Mouse (Mus musculus) retina, adult 2 months (tissue): ENCODE measurements around the gene Zbtb48.
"Not testable (repeated sequence)": the region's sequence is repeated elsewhere in the genome, so short reads cannot be mapped to it uniquely, and the experiment has no call there.

Source experiments
- DNase-seq: peaks from one replicate; pipeline ENCODE4 v3.0.0-alpha.2; 2012; ENCODE audit warnings: low read depth, low spot score

The Zbtb48 gene

DNA sequence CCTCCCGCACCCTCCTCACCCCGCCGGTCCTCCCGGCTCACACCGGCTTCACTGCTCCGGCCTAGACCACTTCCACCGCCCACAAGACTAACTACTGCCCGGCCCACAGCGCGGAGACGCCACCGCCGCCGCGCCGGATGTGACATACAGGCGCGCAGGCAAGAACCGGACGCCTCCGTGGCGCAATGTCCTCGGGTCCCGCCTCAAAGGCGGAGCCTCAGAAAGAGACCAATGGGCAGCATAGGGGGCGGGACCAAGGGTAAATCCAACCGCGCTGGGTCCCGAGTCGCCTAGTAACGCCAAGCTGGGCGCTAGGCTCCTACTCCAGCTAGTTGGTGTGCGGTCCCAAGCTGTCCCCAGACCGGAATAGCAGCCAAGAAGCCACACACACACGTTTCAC is at the start of gene Zbtb48:
TSS of gene Zbtb48 (minus strand) at position 148 of the 400 bp plus-strand sequence.
- DNase-seq, result peak; percentile 93

DNA sequence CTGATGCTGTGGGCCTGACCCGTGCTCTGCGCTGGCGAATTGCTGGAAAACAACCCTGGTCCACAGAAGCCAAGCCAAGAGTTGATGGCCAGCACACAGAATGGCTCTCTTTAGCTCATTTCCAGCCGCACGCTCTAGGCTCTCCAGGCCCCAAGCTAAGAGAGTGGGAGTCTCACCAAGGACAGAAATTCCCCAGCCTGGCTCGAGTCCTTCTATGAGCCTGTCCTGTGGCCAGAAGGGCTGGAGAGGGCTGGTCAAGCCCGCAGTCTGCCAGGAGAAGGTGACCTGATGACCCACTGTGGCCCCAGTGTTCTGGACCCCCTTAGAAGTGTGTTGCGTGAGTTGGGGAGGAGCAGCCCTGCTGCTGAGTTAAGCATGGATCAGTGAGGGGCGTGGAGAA is 49.7 kb upstream of the Zbtb48 start:
- no peak for DNase-seq

DNA sequence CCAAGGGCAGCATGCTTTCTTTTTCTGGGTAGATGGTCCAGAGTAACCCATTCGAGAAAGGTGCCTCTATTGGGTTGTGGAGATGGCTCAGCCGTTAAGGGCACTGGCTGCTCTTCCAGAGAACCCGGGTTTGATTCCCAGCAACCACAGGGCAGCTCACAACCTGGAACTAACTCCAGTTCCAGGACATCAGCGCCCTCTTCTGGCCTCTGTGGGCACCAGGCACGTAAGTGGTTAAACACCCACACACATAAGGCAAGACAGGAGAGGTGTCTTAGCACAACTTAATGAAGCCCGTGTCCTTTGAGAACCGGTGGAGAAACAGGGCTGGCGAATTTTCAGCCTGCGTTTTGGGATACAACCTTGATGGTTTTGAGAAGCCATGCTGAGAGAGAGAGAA is 47.1 kb upstream of the Zbtb48 start:
- DNase-seq, result no peak

DNA sequence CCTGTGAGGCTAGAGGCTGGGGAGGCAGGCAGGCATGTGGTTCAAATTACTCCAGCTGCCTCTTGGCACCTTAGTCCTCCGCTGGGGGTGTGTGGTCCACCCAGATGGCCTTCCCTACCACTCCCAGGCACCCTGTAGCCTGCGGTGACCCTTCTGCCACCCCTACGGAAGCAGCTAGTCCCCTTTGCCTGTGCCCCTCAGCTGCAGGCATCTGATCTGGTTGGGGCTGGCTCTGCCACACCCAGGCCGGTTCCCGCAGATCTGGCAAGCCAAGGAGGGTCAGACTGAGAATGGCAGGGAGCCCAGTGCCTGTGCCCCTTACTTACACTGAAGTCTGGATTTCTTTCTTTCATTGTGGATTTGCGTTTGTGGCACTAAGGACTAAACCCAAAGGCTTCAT is 46.2 kb upstream of the Zbtb48 start:
- DNase-seq, result no peak

DNA sequence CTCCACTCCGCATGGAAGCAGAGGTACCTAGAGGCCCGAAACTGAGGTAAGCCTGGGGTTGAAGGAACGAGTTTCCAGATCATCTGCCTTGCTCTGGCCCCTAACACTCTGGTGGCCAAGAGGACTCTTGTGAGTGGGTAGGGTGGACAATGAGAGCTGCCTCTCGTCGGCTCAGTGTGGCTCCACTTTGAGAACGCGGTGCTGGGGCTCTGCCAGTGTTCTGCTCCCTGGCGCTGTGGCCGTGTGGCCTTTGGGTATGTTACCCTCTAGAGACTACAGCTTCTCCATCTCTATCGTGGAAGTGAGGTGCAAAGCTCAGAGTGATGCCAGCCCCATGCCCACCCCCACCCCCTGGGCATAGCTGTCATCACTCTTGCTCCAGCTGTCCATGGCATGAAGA is 45.2 kb upstream of the Zbtb48 start:
- no peak for DNase-seq

DNA sequence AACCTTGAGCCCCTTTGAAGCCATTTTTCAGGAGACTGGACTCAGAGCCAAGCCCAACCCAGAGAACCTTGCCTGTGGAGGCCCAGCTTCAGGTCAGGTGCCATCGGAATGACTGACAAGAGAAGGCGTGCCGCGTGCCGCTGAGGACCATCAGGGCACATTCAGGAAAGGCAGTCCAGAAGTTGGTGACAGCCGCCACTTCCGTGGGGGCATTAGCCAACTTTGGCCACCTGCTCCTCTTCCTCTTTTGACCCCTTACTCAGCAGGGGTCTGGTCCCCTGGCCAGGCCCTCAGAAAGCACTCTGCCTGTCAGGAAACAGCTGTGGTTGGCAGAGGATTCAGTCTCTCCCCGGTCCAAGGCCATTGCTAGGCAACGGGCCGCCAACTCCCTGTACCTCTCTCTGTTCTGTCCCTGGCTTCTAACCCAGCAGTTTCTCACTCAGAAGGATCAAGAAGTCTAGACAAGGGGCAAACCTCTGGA is 44.7 kb upstream of the Zbtb48 start, which contains the start of gene Plekhg5:
TSS of gene Plekhg5 (plus strand) at position 378 of the 481 bp plus-strand sequence.
- DNase-seq, result no peak

DNA sequence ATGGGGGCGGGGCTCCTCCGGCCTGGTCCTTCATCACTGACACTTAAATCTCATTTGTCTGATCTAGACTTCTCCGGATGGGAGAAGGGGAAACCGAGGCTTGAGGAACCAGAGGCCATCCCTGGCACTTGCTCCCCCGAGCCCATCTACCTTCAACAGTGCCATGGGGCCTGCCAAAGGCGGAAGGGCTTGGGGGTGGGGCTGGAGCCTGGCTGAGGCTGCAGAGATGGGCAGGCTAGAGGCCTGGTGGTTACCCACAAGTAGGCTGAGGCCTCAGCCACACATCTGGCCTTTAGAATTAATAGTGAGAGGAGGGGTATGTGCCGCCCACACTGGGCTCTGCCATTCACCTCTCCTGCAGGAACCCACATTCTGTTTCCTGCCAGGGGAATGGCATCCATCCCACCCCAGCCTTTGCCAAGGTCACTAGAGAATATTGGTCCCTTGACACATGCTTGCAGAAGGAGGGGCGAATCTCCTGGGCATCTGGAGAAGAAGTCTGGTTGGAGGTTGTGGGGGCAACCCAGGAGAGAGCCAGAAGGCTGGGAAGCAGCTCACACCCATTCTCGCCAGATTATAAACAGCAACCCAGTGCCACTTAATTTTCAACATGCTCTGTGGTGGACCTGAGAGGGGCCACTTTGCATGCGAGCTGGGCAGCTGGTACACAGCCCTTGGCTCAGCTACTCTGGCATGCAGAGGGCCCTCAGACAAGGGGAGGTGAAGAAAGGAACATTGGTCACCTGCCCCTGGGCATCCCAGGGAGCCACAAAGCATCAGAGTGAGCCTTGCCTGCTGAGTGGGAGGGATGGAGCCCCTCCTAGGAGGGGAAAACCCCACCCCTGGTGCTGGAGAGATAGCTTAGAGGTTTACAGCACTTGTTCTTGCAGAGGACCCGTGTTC is 43.3 kb upstream of the Zbtb48 start:
- no peak for DNase-seq

DNA sequence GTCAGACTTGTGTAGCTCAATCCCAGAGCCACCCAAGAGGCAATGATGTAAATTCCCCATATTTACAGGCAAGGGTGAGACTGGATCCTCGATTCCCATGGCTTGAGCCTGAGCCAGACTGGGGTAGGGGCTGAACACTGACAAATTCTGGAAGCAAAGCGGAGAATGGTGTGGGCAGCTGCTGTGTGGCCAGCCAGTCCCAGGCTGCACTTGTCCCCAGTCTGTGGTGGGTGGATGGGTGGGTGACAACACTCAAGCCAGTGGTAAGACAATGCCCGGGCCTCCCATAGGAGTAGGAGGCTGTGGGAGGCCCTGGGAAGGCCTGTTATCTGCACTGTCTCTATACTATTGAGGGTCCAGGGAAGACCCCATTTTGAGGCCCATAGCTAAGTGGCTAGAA is 41.8 kb upstream of the Zbtb48 start:
- no peak for DNase-seq

DNA sequence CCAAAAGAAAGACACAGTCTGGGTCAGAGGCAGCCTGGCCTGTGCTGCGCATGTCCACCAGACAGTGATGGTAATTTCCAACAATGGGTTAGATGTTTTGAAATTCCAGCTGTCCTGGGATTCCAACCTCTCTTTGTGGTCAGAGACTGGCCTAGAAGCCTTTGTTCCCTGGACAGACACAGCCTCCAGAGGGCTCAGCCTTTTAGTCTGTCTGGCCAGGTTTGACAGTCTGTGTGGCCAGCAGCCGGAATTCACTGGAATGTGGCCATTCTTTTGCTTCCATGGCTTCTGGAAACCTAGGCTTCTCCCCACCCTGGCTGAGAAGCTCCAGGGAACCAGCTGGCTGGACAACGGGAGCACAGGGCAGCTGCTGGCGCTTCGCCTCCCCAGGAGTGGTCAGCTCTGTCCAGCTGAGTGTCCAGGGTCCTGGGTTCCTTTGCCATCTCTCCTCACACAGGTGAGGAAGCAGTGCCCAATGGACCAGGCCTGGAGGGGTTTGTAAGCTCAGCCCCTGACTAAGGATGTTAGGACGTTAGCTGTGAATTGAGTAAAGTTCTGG is 40.8 kb upstream of the Zbtb48 start:
- no peak for DNase-seq

DNA sequence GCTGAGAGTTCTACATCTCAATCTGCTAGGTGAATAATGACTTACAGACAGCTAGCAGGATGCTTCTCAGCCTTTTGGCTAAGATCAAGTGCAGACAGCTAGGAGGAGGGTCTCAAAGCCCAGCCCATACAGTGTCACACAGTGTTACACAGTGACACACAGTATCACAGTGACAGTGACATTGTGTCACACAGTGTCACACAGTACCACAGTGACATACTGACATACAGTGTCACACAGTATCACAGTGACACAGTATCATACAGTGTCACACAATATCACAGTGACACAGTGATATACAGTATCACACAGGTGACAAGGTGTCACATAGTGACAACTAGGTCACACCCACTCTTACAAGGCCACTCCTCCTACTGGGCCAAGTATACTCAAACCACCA is 39.8 kb upstream of the Zbtb48 start:
- no peak for DNase-seq

DNA sequence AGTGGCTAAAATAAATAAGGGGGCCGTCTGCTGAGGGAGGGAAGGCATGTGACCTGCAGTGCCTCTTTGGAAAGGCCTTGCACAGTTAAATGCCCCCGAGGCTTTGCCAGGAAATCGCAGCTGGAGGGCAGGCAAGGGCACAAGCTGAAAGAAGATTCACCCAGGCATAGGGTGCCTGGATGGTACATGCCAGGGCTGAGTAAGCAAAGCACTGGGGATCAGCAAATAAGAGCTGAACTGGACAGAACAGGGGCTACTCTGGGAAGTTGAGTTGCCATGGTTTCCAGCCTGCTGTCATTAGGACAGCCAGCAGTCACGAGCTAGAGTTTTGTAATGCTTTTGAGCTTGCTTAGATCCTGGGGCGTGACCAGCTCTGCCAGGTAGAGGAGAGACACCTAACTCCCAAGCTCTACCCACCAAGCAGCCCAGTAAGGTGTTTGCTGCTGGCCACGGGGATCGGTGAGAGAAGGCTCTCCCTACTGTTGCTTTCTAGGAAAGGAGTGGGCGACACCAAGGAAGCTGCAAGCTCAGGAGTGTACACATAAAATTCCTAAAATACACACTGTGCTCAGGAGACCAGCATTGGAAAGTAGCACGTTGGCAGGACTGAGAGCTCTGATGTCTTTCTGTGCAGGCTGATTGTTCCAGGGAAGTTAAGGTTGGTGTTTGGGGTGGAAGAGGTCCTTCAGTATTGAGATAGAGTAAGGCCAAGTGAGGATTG is 35.1 kb upstream of the Zbtb48 start:
- no peak for DNase-seq

DNA sequence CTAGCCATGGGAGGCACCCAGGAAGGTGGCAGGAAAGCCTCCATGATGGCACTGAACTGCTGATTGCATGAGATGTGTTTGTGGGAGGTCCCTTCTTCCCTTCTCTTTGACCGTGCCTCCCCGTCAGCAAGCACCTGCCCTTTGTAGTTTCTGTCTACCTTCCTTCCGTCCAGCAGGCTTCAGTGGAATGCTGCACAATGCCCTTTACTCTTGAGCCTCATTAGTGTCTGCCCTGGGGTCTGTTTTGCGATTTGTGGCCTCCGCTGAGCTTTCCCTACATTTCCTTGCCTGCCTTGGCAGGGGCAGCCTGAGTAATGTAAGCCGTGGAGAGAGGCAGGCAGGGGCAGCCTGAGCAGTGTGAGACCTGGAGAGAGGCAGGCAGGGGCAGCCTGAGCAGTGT is 17.1 kb upstream of the Zbtb48 start:
- DNase-seq, result no peak

DNA sequence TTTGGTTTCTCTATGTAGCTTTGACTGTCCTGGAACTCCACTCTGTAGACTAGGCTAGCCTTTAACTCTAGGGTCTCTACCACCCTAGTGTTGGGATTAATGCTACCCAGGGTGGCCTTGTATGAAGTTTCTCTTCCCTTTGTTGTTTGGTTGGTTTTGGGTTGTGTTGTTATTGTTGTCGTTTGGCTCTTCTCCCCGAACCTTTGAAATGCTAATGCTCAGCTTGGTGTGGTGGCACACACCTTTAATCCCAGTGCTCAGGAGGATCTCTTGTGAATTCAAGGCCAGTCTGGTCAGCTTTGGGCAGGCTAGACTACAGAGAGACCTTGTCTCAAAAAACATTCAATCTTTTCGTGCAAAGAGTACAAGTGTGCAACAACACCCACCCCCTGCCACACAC is 15.7 kb upstream of the Zbtb48 start:
- no peak for DNase-seq

DNA sequence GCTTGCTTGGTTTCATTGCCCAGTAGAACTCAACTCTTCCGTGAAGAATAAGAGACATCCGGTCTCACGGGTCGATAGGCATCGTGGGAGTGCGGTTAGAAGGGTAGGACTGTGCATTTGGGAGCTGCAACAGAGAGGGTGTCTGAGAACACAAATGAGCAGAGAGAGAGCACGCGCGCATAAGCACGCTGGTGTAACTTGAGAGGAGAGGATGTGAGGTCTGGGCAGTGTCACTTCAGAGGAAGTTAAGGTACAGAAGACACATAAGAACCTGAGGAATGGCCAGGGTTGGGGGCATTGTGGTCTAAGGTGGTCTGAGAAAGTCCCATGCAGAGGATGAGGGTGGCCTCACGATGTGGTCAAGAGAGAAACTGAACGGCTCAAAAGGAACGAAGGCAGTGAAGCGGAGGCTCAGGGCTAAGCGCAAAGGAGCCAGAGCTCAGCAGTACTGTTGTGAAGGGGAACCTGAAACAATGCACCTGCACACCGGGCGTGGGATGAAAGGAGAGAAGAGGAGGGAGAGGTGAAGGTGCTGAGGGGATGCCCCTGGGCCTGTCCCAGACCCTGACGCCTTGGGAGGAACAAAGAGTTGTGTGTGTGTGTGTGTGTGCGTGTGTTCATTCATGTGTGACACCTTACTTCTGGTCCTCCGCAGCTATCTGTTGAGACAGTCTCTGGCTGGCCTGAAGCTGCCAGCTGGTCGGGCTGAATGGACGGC is 14.6 kb upstream of the Zbtb48 start:
- DNase-seq, result no peak

DNA sequence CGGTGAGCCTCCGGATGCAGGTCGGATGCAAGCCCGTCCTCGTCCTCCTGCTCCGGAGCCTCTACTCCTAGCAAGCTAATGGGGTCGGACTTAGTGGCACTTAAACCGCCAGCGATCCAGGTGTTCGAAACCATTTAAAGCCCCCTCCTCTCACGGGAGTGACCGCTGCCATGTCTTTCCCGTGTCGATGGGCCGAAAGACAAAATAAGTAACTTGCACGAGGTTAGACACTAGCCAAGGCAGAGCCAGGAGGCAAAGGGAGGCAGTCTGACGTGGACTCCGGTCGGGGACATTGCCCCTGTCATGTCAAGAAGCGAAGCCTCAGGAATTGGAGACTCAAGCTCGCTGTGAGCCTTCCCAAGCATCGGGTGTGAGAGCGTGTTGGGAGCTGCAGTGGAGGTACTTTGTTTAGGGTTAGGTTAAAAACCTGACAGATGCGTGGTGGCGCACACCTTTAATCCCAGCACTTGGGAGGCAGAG is 12.4 kb upstream of the Zbtb48 start:
- no peak for DNase-seq

DNA sequence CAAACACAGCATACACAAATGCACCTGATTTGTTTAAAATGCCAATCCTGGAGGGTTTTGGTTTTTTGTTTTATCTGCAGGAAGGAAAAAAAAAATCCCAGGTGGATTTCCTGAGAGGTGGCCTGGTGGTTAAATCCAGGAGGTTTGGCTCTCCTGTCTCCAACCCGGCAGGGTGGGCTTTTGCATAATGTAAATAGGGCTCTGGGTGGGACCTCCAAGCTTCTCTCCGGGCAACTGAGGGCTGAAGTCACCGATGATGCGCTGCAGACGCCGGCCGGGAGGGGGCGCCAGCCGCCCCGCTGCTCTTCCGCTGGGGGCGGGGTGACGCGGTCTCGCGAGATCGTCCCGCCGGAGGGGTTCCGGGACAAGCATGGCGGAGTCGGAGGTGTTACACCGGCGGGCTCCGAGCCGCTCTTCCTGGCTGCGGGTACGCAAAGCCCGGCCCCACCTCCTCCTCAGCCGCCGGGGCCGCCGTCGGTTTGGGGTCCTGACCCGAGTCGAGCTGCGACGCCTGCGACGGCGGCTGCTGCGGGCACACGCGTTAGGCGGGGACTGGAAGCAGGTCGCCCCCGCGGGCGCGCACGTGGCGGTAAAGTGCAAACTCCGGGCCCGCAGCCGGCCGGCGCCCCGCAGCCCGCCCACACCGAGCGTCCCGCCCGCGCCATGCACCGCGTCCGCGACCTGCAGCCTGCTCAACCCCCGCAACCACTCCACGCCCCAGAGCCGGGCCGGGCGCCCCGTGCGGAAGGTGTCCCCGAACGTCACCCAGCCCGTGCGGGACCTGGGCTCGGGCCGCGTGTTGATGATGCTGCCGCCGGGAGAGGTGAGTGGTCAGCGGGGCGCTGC is 11.7 kb upstream of the Zbtb48 start, which contains the start of gene Nol9:
TSS of gene Nol9 (plus strand) at position 337 of the 846 bp plus-strand sequence.
- DNase-seq, result peak; percentile 74

DNA sequence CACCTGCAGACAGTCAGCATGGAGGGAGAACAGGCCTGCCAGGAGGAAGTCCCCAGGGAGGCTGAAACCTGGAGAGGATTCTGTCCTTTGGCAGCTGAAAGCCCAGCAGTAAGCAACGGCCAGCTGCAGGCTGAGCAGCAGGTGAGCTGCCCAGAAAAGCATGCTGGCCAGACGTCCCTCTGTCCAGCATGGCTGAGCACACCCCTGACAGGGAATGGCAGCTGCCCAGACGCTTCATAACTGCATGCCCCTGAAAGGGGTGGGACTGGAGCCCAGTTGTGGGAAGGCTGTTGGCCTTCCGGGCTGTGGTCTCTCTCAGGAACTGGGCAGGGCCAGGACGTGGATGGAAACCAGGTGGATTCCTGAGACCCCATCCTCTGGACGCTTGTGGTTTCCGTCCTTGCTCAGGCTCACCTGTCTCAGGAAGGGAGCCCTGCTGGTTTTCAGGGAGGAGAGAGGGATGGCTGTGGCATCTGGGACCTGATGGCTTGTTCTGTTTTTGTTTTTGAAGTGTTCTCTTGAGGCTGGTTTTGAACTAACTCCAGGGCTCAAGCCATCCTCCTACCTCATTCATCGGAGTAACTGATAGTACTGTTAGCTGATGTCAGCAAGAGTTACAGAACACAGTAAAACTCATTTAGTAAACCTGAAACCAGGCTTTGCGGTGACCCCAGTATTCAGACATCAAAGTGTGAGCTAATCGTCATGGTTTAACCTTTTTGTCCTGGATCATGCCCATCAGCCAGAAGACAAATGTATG is 10.9 kb upstream of the Zbtb48 start, which contains the start of gene Tas1r1:
TSS of gene Tas1r1 (minus strand) at position 344 of the 760 bp plus-strand sequence.
- no peak for DNase-seq

DNA sequence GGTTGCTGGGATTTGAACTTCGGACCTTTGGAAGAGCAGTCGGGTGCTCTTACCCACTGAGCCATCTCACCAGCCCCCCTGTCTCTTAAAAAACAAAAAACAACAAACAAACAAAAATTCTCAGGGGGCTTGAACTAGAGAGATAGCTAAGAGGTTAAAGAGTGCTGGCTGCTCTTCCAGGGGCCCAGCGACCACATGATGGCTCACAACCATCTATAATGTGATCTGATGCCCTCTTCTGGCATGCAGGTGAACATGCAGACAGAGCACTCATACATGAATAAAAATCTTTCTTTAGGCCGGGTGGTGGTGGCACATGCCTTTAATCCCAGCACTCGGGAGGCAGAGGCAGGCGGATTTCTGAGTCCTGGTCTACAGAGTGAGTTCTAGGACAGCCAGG is 9.0 kb upstream of the Zbtb48 start:
- DNase-seq, result not testable (repeated sequence)

DNA sequence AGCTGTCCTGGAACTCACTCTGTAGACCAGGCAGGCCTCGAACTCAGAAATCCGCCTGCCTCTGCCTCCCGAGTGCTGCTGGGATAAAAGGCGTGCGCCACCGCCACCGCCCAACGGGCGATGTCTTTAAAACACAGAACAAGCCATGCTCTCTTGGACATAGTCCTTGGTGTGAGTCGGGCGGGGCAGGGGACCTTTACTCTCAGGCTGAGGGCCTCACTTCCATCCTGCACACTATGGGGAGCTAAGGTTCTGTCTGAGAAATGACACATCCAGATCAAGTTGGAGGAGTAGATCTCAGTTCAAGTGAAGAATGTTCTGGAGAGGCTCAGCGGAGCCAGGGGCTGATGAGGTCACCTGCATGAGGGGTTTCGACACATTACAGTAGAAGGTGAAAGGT is 5.5 kb upstream of the Zbtb48 start:
- DNase-seq, result no peak

DNA sequence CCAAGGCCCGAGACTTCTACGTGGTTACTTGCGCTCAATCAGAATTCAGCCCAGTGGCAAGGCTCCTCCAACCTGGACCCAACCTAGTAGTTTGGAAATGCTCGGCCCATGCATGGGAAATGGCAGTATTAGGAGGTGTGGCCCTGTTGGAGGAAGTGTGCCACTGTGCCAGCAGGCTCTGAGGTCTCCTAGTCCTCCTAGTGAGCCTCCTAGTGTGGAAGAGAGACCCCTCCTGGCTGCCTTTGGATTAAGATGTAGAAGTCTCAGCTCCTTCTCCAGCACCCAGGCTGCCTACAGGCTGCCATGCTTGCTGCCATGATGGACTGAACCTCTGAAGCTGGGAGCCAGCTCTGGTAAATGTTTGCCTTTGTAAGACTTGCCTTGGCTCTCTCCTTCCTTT is 2.5 kb upstream of the Zbtb48 start:
- no peak for DNase-seq
